Mouse (Mus musculus) embryo, embryonic 11 days (tissue): ENCODE data around the gene Dnajc1.

ENCODE experiments used
- DNase-seq: peaks from one replicate; pipeline ENCODE4 v3.0.0-alpha.2; 2015

The Dnajc1 gene

DNA sequence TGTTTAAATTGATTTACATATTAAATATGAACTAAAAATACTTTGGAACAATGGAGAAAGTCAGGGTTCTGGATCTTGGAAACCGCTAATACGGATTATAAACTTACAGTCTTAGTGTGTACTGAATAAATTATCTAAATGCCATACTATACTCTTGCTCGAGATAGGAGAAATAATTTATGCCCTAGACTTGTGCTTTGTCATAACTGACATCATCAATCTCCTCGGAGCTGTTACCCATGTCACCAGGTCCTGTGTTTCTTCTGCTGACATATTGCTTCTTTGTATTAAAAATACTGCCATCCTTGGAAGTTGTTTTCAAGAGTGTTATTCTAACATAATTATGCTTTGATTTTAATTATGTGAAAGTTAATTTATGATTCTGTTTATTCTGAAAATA is 197.3 kb downstream of the Dnajc1 start:
- DNase-seq, result no peak

DNA sequence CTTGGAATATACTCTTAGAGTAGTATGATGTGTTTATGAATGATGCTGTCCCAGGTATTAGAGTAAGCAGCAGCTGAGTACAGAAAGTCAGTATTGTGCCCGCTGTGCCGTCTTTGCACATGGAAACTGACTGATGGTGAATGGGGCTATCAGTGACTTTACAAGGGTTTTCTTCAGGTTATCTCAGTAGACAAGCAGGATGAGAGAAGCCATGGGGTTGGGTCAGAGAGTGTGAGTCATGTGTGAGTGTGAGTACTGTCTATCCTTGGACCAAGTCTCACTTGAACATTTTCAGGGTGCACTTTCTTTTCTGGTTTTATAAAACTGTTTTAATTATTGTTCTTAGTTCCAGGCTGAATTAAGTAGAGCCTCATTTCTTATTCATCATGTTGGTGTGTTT is 204.3 kb downstream of the Dnajc1 start:
- DNase-seq, result no peak

DNA sequence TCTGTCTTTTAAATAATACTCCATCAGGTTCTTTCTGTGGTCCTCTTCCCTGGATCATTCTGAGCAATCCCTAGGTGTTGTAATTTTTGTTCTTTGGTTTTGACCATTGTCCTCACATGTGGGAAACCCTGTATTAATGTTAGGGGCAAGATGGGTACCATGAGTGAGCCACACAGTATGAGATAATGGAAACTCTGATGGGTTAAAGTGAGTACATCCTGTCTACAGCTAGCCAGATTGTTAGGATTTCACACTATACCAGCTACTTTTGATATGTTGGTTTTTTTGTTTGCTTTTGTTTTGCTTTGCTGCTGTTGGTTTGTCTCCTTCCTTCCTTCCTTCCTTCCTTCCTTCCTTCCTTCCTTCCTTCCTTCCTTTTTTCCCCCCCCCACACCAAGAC is 209.6 kb downstream of the Dnajc1 start:
- DNase-seq, result no peak

DNA sequence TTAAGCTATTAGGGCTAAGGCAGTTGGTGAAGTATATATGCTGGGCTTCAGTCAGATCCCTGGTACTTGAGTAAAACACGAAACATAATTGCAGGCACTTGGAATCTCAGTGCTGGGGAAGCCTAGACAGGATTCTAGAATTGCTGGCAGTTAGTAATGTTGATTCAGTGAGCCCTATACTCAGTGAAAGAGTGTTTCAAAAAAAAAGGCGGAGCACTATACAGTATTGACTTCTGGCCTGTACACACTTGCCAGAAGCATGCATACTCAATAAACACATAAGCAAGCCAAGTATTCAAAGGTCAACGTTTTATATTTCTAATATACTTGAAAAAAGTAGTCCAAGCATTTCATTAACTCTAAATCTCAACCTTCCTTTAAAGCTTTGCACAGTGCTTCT is 211.0 kb downstream of the Dnajc1 start:
- no peak for DNase-seq

DNA sequence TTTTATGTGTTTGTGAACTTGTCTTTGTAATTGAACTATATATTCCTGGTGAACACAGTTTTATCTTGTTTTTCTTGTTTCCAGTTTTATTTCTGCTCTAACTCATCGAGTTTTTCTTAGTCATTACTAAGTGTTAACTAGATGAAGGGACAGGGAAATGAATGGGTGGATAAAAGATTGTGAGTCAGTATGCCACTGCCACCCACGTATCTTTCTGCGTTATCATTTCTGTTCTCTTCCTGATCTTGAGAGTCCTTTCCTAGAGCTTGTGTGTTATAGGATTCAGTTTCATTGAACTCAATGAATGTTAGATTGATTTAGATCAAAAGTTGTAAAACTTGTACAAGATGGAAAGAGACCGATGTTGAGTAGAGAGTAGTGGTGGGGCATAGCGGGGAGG is 212.3 kb downstream of the Dnajc1 start:
- DNase-seq, result no peak

DNA sequence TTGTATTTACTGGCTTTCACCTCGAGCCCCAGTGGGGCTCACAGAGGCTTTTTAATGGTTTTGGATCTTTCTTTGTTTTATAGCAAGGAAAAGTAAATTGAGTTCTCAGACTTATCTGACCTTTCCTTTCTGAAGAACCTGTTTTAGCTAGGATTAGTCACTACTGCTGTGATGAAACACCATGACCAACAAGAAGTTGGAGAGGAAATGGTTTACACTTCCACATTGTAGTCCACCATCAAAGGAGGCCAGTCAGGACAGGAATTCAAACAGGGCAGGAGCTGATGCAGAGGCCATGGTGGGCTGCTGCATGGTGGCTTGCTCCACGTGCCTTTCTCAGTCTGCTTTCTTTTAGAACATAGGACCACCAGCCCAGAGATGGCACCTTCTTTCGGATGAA is 216.4 kb downstream of the Dnajc1 start:
- DNase-seq, result no peak

DNA sequence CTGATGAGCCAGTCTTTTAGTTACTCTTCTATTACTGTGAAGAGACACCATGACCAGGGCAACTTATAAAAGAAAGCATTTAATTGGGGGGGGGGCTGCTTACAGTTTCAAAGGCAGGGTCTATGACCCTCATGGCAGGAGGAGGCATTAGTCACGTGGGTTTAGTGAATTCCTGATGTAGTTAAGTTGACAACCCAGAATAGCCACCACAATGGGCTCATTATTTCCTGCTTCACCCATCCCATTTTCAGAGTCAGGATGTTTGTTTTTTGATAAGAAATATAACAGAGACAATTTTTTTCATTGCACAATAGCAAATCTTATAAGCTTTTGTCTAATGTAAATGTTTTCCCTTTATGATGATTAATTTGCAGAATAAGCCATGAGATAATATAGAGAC is 217.4 kb downstream of the Dnajc1 start:
- no peak for DNase-seq

DNA sequence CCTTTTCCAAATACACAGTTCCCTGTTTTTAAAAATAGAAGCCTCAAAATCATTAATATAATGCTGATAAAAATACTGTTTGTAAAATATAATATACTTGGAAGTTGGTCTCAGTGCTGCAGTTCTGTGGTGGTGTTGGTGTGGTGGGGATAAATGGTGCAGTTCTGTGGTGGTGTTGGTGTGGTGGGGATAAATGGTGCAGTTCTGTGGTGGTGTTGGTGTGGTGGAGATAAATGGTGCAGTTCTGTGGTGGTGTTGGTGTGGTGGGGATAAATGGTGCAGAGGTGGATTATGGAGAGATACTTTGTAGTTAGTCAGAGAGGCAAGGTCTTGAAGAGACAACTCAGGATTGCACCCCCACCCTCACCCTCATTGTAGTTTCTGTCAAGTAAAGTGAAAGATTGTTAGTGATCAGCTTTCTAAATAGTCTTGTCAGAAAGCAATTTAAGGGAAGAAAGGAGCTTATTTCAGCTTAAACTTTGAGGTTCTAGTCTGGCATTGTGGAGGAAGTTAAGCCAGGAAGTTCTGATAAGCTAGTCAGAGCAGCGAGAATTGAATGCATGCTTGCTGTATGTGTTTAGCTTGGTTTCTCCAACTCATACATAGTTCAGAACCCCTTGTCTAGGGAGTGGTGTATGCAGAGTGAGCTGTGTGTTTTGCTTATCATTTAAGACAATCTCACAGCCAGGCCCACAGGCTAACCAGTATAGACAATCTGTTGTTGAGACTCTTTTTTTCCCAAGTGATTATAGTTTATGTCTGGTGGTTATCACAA is 223.3 kb downstream of the Dnajc1 start:
- DNase-seq, result no peak

DNA sequence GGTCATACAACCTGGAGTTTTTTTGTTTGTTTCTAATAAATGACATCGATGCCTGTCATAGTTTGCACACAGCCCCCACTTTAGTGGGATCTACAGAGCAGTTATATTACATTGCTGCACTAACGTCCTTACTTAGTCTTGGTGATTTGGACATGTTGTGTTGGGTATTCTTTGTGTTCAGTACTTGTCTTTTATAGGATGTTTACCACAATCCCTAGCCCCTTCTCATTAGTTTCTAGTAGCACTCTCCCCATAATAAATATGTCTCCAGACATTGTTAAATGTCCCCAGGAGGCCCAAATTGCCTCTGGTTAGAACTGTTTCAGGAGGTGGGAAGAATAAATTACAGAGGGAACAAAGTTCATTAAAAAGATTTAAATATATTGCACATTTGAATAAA is 227.1 kb downstream of the Dnajc1 start:
- DNase-seq, result no peak

DNA sequence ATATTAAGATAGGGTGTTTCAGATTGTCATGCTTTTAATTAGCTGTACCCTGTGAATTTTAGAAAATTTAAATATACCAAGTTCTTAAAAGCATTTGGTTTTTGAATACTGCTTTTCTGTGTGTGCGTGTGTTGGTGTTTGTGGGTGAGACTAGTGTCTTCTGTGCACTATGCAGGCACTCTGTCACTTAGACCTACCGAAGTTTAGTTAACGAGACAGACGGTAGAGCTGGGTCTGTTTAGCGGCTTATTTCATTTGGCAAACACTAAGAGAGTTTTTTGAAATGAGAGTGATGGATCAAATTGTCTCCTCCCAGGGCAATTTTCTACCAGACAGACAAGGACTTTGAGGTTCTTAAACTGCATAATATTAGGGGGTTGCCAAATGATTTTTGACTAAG is 231.6 kb downstream of the Dnajc1 start:
- no peak for DNase-seq

DNA sequence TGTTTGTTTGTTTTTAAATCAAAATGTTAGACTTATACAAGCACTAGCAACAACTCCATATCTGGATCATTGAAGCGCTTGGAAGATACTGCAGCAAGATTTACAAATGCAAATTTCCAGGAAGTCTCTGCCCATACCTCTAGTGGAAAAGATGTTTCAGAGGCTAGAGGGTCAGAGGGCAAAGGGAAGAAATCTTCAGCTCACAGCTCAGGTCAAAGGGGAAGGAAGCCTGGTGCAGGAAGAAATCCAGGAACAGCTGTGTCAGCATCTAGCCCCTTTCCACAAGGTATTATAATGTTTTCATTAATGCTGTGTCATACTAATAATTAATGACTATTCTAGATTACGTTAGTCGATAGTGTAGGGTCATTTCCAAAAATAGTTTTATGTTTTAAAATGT is 233.2 kb downstream of the Dnajc1 start:
- peak; percentile 27 for DNase-seq

DNA sequence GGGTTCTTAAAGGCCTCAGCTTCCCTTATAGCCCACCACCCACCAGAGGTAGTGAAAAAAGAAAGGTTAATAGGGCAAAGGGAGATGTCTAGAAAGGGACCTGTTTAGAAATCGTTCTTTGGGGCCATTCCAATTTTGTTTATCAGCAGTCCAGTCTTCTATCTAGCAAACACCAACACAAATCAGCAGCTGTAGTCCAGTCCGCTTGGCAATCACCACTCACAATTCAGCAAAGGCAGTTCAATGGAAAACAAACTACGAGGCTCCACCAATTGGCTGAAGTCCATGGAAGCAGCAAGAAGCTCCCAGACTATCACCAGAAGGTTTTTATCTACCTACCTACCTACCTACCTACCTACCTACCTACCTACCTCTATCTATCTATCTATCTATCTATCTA is 236.5 kb downstream of the Dnajc1 start:
- no peak for DNase-seq
